Mouse (Mus musculus) thymus, postnatal 14 days (tissue): Measurements from ENCODE around the gene Rab3a.

Experiments used
- DNase-seq: peaks from one replicate; pipeline ENCODE4 v3.0.0; 2021

Gene Rab3a

GRCm38 (mm10) chr8:70754043-70754870 lies at the start of gene Rab3a:
Rab3a (plus strand) TSS chr8:70754679.
- peak; percentile 96 for DNase-seq

DNA sequence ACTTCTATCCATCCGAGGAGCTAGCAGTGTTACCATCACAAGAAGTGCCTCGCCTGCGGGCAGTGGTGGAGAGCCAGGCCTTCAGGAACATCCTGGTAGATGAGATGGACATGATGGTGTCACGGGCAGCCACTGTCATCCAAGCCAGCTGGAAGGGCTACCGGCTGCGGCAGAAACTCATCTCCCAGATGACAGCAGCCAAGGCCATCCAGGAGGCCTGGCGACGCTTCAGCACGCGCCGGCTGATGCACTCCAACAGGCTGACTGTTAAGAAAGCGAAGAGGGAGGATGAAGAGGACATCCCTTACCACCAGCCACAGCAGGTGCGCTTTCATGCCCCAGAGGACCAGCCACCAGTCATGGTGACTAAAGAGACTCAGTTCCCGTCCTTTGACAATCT lies 46.2 kb upstream of the Rab3a start:
- DNase-seq: no peak

DNA sequence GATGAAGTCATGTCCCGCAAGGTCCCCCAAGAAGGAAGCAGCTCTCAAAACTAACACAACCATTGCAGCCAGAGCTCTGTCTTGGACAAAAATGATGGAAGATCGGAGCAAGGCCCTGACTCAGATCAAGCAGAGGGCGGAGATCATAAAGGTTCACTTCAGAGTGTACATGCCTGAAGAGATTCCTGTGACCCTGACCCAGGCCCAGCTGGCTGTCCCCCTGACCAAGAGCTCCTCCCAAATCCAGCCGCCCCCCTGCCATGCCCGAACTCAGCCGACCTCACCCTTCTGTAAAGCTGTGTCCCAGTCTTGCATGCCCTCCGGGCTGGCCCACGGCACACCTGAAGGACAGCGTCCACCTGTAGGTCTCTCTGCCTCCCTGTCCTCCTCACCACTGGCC lies 44.7 kb upstream of the Rab3a start:
- DNase-seq: no peak

- no peak for DNase-seq
Measured at GRCm38 (mm10) chr8:70710296-70710695, 44.2 kb upstream of the Rab3a start.

- DNase-seq: no peak
Measured at GRCm38 (mm10) chr8:70711041-70711440, 43.4 kb upstream of the Rab3a start.

DNA sequence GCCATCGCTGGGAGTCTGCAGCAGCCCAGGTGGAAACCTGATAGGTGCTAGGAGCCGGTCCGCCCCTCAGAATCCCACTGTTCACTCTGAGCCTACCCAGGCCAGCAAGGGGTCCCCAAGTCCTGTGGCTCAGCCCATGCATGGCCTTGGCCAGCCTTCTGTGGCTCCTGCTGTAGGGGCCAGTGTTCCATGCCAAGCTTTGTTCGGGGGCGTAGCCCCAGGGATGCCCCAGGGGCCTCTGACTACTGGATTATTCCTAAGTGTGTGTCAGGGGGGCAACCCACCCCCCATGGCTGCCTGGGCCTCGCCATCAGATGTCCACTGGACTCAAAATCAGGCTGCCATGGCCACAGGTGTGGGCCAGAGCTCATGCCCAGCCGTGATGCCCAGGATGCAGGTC lies 40.5 kb upstream of the Rab3a start:
- no peak for DNase-seq

- DNase-seq: no peak
Measured at GRCm38 (mm10) chr8:70715086-70715485, 39.4 kb upstream of the Rab3a start.

DNA sequence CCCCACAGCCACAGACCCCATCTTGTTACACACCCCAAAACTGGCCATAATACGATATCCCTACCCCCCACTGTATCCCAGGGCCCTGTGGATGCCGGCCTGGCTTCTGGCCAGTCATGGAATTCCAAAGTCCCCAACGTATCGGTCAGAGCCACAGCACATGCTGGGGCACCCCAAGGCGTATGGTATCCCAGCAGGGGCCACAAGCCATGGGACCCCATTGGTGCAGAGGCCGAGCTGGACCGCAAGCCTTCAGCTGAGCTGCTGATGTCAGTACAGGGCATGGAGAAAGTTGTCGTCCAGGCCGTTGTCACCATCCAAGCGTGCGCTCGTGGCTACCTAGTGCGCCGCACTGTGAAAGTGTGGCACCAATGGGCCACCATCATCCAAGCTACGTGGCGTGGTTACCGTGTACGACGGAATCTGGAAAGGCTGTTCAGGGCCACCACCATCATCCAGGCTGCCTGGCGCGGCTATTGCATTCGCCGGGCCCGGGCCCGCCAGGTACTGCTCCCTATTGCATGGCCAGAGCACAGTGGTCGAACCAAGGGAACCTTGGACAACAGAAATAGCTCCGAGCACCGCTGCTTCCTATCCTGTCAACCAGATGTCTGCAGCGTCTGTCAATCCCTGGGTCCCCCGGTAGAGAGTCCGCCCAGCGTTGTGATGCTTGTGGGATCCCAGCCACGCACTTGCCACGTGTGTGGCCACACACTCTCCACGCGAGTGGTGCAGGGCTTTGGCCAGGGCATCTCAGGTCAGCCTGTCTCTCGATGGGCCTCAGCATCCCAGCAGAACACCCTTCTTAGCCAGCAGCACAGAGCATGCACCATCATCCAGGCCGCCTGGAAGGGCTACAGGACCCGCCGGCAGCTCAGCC lies 37.7 kb upstream of the Rab3a start:
- DNase-seq: no peak

DNA sequence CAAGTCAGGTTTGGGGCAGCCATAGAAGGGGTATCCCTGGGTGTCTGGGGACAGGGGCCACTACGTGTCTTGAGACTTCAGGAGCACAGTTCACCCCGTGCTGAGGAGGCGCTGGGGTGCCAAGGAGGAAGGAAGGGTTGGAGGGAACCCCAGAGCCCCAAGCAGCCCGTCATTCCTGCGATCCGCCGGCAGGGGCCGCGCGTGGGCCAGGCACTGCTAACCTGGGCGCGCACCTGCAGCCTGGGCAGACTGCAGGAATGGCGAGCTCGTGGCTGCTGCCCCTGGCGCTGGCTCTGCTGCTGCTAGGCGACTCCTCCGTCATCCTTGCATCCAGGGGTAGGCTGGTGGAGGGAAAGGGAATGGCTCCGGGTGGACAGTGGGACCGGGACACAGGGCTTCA lies 36.2 kb upstream of the Rab3a start, which contains the start of gene Gm3336:
Gene Gm3336, plus strand, starts transcription at position 247 of the 400 bp plus-strand sequence.
- DNase-seq: peak; percentile 87

DNA sequence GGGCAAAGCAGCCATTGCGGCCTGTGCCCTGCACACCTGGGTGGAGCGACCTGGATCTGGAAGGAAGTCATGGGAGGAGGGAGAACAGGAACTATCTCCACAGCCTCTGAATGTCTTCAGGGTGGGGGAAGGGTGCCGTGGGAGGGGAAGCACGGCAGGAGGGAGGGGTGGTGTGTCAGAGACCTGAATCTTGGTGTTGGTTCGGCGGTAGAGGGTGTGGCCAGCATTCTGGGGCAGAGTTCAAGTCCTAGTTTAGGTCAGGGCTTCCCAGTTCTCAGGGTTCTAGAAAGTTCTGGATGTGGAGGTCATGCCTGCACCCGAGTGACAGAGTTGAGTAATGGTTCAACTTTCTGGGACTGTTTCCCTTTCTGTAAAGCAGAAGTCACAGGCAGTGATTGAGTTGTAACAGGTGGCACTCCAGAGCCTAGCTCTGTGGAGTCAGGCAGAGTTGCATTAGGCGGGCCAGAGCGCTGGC lies 34.6 kb upstream of the Rab3a start:
- no peak for DNase-seq

- peak; percentile 76 for DNase-seq
Measured at GRCm38 (mm10) chr8:70720739-70721138, 33.7 kb upstream of the Rab3a start.

GRCm38 (mm10) chr8:70721601-70722000 lies 32.9 kb upstream of the Rab3a start:
- no peak for DNase-seq

- no peak for DNase-seq
Measured at GRCm38 (mm10) chr8:70723486-70724210, 30.8 kb upstream of the Rab3a start, which contains the start of gene Pde4c. Pde4c (plus strand) TSS chr8:70723720.

DNA sequence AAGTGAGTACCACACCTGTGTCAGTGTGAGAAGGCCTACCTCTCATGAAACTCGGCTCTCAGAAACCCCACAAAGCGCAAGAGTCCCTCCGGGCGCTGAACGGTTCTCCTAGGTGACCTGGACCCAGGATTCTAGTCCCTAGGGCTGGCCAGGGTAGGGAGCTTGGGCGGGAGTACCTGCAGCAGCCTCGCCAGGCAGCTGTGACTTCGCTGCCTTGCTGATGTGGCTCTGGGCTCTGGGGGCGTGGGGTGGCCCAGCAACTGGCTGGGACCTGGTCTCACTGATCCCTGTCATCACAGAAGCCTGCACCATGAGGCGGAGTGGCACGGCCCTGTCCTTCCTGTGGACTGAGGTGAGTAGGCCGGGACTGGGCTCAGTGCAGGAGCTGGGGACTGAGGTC lies 30.3 kb upstream of the Rab3a start:
- DNase-seq: no peak

DNA sequence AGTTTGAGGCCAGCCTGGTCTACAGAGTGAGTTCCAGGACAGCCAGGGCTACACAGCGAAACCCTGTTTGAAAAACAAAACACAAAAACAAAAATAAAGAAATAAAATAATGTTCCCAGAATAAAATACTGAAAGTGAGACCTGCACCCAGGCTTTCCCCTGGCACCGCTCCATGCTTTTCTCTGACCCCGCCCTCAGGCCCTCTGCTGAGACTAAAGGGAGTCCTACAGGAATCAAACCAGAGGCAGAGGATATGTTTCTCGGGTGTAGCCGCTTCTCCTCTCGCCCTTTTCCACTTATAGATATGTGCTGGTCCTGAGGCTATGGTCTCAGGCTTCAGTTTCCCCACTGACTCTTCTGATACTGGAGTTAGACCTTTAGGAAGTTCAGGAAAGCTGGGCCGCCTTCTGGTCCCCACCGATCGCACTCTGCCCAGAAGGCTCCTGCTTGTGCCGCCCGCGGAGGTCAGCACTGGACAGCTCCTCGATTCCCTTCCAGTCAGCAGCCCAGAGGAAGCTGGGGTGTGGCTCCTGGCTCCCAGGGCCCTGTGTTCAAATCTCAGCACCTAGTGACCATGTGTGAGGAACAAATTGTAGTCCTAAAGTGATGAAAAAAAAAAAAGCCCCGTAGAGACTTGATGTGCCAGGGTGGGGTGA lies 28.6 kb upstream of the Rab3a start:
- no peak for DNase-seq

DNA sequence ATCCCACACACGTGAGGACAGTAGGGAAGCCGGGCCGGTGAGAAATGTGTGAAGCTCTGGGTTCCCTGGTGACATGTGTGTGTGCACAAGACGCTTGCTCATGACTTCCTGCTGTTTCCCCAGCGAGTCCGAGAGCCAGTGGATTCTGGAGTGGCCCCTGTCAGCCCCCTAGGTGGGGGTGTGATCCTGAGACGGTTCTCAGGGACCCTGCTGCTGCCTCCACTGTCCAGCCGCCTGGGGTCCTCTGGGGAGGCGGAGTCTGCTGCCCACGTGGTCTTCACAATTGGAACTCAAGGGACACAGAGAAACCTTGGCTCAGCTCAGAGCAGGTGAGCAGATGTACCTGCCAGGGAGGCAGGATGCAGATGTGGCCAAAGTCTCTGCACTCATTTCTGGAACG lies 27.8 kb upstream of the Rab3a start:
- no peak for DNase-seq

DNA sequence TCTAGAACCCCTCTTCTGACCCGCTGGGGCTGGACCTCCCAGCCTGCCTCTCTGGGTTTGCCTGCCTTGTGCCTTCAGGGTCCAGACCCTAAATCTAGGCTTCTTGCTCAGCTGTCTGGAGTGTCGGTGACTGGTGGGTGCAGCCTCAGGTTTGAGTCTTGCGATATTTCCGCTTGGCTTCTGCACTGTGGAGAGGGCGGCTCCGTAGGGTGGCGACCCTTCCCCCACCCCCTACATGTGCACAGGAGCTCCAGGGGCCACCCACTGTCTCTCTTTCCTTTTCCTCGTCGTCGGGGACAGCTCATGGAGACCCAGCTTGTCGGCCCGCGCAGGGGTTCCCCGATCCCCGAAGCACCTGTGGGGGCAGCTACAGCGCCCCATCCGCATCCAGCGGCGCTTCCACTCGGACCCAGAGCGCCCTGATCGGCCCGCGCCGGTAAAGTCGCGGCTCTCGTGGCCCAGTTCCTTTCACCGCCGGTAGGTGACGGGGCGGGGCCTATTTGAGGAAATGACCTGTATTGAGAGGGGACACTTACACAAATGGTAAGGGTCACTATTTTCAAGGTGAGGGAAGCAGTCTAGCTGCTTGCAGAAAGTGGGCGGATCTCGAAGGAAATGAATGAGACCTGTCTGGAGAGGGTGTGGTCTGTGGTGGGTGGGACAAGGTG lies 24.5 kb upstream of the Rab3a start:
- peak; percentile 52 for DNase-seq

DNA sequence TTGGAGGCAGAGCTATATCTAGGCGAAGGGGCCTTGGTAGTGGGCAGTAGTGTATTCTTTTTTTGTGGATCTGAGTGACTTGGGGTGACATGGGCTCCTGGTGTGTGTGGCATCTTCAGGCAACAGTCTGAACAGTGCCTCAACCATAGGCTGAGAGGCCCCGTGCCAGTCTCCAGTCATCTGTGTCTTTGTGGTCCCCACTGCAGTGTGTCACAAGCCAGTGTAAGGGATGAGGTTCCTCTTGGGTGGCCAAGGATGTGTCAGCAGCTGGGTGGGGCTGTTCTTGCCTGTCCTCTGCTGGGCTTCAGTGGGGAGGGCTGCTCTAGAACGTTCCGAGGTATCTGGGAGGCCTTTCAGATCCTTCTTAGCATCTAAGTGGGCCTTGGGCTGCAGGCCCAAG lies 23.5 kb upstream of the Rab3a start:
- DNase-seq: no peak

DNA sequence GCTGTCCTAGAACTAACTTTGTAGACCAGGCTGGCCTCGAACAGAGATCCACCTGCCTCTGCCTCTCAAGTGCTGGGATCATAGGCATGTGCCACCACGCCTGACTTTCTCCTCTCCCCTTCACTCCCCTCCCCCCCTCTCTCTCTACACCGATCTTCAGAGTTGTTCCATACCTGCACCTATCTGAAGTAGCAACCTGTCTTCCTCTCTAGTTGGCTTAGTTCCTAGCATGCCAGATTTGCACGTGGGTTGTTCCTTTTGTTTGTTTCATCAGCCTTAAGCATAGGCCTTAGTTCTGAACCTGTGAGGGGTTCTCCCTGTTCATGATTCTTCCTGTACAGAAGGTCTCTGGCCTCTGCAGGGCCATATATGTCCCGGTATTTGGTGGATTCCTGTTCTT lies 16.8 kb upstream of the Rab3a start:
- no peak for DNase-seq

DNA sequence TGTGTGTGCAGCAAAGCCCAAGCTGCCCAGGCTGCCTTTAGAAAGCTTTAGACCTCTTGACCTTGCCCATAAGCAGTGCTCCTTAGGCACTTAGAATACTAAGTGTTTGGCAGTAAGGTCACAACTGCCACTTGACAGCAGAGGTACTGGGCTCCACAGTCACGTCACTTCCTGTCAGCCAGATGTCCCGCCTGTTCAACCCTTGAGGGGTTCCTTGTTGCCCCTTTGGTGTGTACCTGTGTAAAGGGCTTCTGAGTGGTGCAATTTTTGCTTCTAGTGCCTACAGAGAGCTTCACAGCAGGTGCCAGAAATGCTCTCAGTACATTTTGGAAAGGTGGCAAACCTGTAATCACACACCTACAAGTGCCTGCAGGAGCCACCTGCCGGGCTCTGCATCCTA lies 16.3 kb upstream of the Rab3a start:
- peak; percentile 40 for DNase-seq

- DNase-seq: no peak
Measured at GRCm38 (mm10) chr8:70741661-70742060, 12.8 kb upstream of the Rab3a start.

DNA sequence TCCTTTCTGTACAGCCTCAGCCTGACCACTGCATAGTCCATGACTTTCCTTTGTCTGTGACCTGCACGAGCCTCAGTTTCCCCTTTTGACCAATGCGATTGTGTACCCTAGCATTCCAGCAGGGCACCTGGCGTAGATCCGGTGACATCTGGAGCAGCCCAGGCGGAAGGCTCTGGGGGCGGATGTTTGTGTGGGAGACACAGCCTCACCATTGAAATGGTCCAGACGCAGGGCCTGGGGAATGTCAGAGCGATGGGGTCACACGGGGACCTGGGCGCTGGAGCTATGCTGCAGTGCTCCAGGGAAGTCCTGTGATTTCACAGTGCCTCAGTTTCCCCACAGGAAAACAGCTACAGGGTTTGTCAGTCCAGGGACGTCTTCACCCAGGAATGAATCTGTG lies 12.3 kb upstream of the Rab3a start:
- no peak for DNase-seq
